Mouse (Mus musculus) heart, embryonic 10.5 days (tissue): ENCODE results near the gene Cxcl17. TPM values are rescaled to one million over a fixed set of nuclear protein-coding genes. Genes with fewer than 3 reads are reported as not detected.

ENCODE experiments used
- DNase-seq: peaks from one replicate; pipeline ENCODE4 v3.0.0-alpha.2; 2017; ENCODE audit warnings: low spot score
- H3K27ac ChIP-seq: fragments of 300-500 bp; sonication (generic); 2 replicates; pipeline ENCODE4 v1.5.1; 2016; ENCODE audit warnings: mild to moderate bottlenecking
- H3K27me3 ChIP-seq: fragments of 300-500 bp; sonication (generic); 2 replicates; pipeline ENCODE4 v1.6.1; 2016; ENCODE audit warnings: mild to moderate bottlenecking; ENCODE audit not compliant: poor library complexity, insufficient read depth, severe bottlenecking
- H3K36me3 ChIP-seq: fragments of 300-500 bp; sonication (generic); 2 replicates; pipeline ENCODE4 v1.6.1; 2016; ENCODE audit warnings: mild to moderate bottlenecking, moderate library complexity
- H3K4me1 ChIP-seq: fragments of 300-500 bp; sonication (generic); 2 replicates; pipeline ENCODE4 v1.6.1; 2016; ENCODE audit warnings: mild to moderate bottlenecking
- H3K4me3 ChIP-seq: fragments of 300-500 bp; sonication (generic); 2 replicates; pipeline ENCODE4 v1.5.1; 2016; ENCODE audit warnings: mild to moderate bottlenecking, moderate library complexity
- H3K9me3 ChIP-seq: fragments of 300-500 bp; sonication (generic); 2 replicates; pipeline ENCODE4 v1.6.1; 2016; ENCODE audit warnings: mild to moderate bottlenecking, moderate library complexity
- WGBS: fragments of 180-500 bp; shearing (Covaris S2); methylation state at CpG from one replicate; pipeline ENCODE4 v1.1.7; 2016; 5-methylcytosine and 5-hydroxymethylcytosine counted together
- polyA plus RNA-seq: library from polyadenylated mRNA; unstranded; fragments of >200 nt; fragmentation: Nextera tagmentation; extraction: Ambion mirVana; gene quantifications from 2 replicates; pipeline ENCODE4 v1.2.1, GENCODE M21; 2016

Cxcl17 gene
- polyA plus RNA-seq, 1 experiment from 2014 or later = 0.36 TPM

GRCm38 (mm10) chr7:25369058-25369749 is 43.5 kb downstream of the Cxcl17 start, which contains the start of gene Cnfn:
Cnfn (minus strand) TSS chr7:25369724.
- Histone ChIP-seq H3K4me3 (no peak within 1 kb of the TSS), H3K36me3 (peaks cover 3% of the 10 kb centered on the region), H3K27ac (no peak within 1 kb of the TSS), H3K9me3 (no peaks in the 10 kb centered on the region), H3K27me3 (peaks cover 65% of the 10 kb centered on the region), H3K4me1 (peaks cover 8% of the 10 kb centered on the region; the same call in 1 of the 2 replicates)
- no peak for DNase-seq
- WGBS = 44% methylated on average over 12 of the region's 12 CpGs

GRCm38 (mm10) chr7:25368333-25368732 is 44.4 kb downstream of the Cxcl17 start:
- H3K4me1 ChIP-seq = peaks cover 8% of the 10 kb centered on the region; the same call in 1 of the 2 replicates
- no peaks in the 10 kb centered on the region for H3K9me3 ChIP-seq
- H3K27me3 ChIP-seq = peaks cover 68% of the 10 kb centered on the region
- DNase-seq = no peak
- H3K36me3 ChIP-seq = peaks cover 12% of the 10 kb centered on the region
- H3K4me3 ChIP-seq = no peak overlapping the region
- no peak overlapping the region for H3K27ac ChIP-seq
- 24% methylated on average over 12 of the region's 12 CpGs for WGBS

GRCm38 (mm10) chr7:25367632-25368293 is 44.9 kb downstream of the Cxcl17 start:
- no peak for DNase-seq
- H3K36me3 ChIP-seq = peaks cover 15% of the 10 kb centered on the region
- H3K27ac ChIP-seq = no peak overlapping the region
- H3K9me3 ChIP-seq = no peaks in the 10 kb centered on the region
- peaks cover 8% of the 10 kb centered on the region; the same call in 1 of the 2 replicates for H3K4me1 ChIP-seq
- peak overlapping the region; percentile 37 for H3K4me3 ChIP-seq
- WGBS = 3% methylated on average over 33 of the region's 33 CpGs
- H3K27me3 ChIP-seq = peaks cover 68% of the 10 kb centered on the region

- H3K27me3 ChIP-seq = peaks cover 67% of the 10 kb centered on the region
These were observed 46.6 kb downstream of the Cxcl17 start for GRCm38 (mm10) chr7:25365937-25366625.

GRCm38 (mm10) chr7:25363632-25364031 is 49.1 kb downstream of the Cxcl17 start:
- 93% methylated on average over 17 of the region's 17 CpGs for WGBS
- Histone ChIP-seq H3K4me3 (no peak overlapping the region), H3K27ac (no peak overlapping the region), H3K4me1 (peaks cover 9% of the 10 kb centered on the region; the same call in 1 of the 2 replicates), H3K27me3 (peaks cover 43% of the 10 kb centered on the region), H3K36me3 (peaks cover 48% of the 10 kb centered on the region), H3K9me3 (no peaks in the 10 kb centered on the region)
- no peak for DNase-seq

More at GRCm38 (mm10) chr7:25365937-25366625, 46.6 kb downstream of the Cxcl17 start:
- no peaks in the 10 kb centered on the region for H3K9me3 ChIP-seq
- no peak overlapping the region for H3K27ac ChIP-seq
- no peak overlapping the region for H3K4me3 ChIP-seq
- DNase-seq = no peak
- peaks cover 24% of the 10 kb centered on the region for H3K36me3 ChIP-seq
- peaks cover 8% of the 10 kb centered on the region; the same call in 1 of the 2 replicates for H3K4me1 ChIP-seq
- WGBS = 54% methylated on average over 13 of the region's 13 CpGs

GRCm38 (mm10) chr7:25363151-25363550 is 49.5 kb downstream of the Cxcl17 start:
- WGBS = 82% methylated on average over 19 of the region's 19 CpGs
- Histone ChIP-seq H3K27me3 (peaks cover 38% of the 10 kb centered on the region), H3K4me3 (no peak overlapping the region), H3K4me1 (peaks cover 13% of the 10 kb centered on the region), H3K27ac (no peak overlapping the region), H3K36me3 (peaks cover 53% of the 10 kb centered on the region), H3K9me3 (no peaks in the 10 kb centered on the region)
- no peak for DNase-seq

GRCm38 (mm10) chr7:25358721-25359206 is 53.9 kb downstream of the Cxcl17 start:
- no peaks in the 10 kb centered on the region for H3K27me3 ChIP-seq
- H3K4me3 ChIP-seq = no peak overlapping the region
- 0 out of 2 replicates have a peak overlapping the region, but pooled peaks have one; percentile 6 for H3K27ac ChIP-seq
- 81% methylated on average over 19 of the region's 19 CpGs for WGBS
- no peak for DNase-seq
- H3K4me1 ChIP-seq = peaks cover 7% of the 10 kb centered on the region
- H3K9me3 ChIP-seq = no peaks in the 10 kb centered on the region
- peaks cover 79% of the 10 kb centered on the region for H3K36me3 ChIP-seq

Other genes with a start within 250 kb of the Cxcl17 start
- gene Pou2f2, start 233.2 kb downstream of the Cxcl17 start, polyA plus RNA-seq = 0.73 and 0.74 TPM in 2 replicates
- 6.7 and 8.1 TPM in 2 replicates for gene Dedd2, start 192.3 kb downstream of the Cxcl17 start, polyA plus RNA-seq
- 2.5 and 3.0 TPM in 2 replicates for gene Zfp526, start 191.5 kb downstream of the Cxcl17 start, polyA plus RNA-seq
- 8.2 and 11.9 TPM in 2 replicates for gene Gsk3a, start 175.0 kb downstream of the Cxcl17 start, polyA plus RNA-seq
- 9.2 and 17.9 TPM in 2 replicates for gene Erf, start 162.1 kb downstream of the Cxcl17 start, polyA plus RNA-seq
- 17.0 and 28.7 TPM in 2 replicates for gene Cic, start 145.2 kb downstream of the Cxcl17 start, polyA plus RNA-seq
- gene Pafah1b3, start 114.9 kb downstream of the Cxcl17 start, polyA plus RNA-seq = 147 and 189 TPM in 2 replicates
- 0.26 and 0.65 TPM in 2 replicates for gene Prr19, start 111.5 kb downstream of the Cxcl17 start, polyA plus RNA-seq
- gene Tmem145, start 106.8 kb downstream of the Cxcl17 start, polyA plus RNA-seq = 0.09 and 0.63 TPM in 2 replicates
- 10.4 and 11.2 TPM in 2 replicates for gene Megf8, start 95.7 kb downstream of the Cxcl17 start, polyA plus RNA-seq
- not detected in 2 replicates for gene Cnfn, start 43.2 kb downstream of the Cxcl17 start, polyA plus RNA-seq
- 3.3 and 4.7 TPM in 2 replicates for gene Lipe, start 14.2 kb downstream of the Cxcl17 start, polyA plus RNA-seq
- 1.3 and 1.6 TPM in 2 replicates for gene Ceacam1, start 64.7 kb upstream of the Cxcl17 start, polyA plus RNA-seq
- gene Ceacam2, start 127.0 kb upstream of the Cxcl17 start, polyA plus RNA-seq = not detected in 2 replicates
- gene Erich4, start 203.0 kb upstream of the Cxcl17 start, polyA plus RNA-seq = not detected in 2 replicates
- gene Dmac2, start 206.5 kb upstream of the Cxcl17 start, polyA plus RNA-seq = 48.9 and 54.6 TPM in 2 replicates
- gene B3gnt8, start 213.8 kb upstream of the Cxcl17 start, polyA plus RNA-seq = 5.2 and 5.4 TPM in 2 replicates
- gene Bckdha, start 246.1 kb upstream of the Cxcl17 start, polyA plus RNA-seq = 51.7 and 51.8 TPM in 2 replicates
- 50.6 and 74.8 TPM in 2 replicates for gene Exosc5, start 246.3 kb upstream of the Cxcl17 start, polyA plus RNA-seq